10 mouse cellular contexts compared by ENCODE assay signal in genomic region chr15:78833582-78833981, GRCm38 (mm10). TPM values are rescaled to one million over a fixed set of nuclear protein-coding genes. Genes with fewer than 3 reads are reported as not detected.
DNase-seq lines count a peak whose midpoint lies in the region; ATAC-seq and TF ChIP-seq lines count a peak whose summit lies in the region.
"Had no signal": no experiment of that assay in that cellular context is flagged by ENCODE, and none has a peak within 500 bp of the region (broad histone marks: within the 10 kb centered on the region; RNA-seq: fewer than 3 reads in every experiment).

No protein-coding gene starts in this region.

- H3K36me3 ChIP-seq in CH12.LX (replicated peaks in 1 of 2; ENCODE audit: control insufficient read depth in 1 of 2, insufficient read depth in 1 of 2, low read length in 1 of 2) = no peaks in the 10 kb centered on the region
- no peaks in the 10 kb centered on the region for H3K36me3 ChIP-seq in heart, postnatal 0 days (replicated peaks; ENCODE audit: control insufficient read depth, insufficient read depth, low read length)
- no peaks in the 10 kb centered on the region for H3K36me3 ChIP-seq in limb, embryonic 15.5 days

- H3K27ac ChIP-seq in CH12.LX (ENCODE audit: insufficient read depth, low read depth) = no peak overlapping the region
- H3K27ac ChIP-seq in heart, postnatal 0 days (ENCODE audit: low read depth) = peak overlapping the region; percentile 92
- peak overlapping the region; percentile 82 for H3K27ac ChIP-seq in limb, embryonic 15.5 days

- TF ChIP-seq EP300 in CH12.LX (IDR thresholded peaks at IDR 0.05; ENCODE audit: low read length) = no peak
- TF ChIP-seq EP300 in heart, postnatal 0 days (IDR thresholded peaks at IDR 0.05; ENCODE audit: low read depth) = no peak

- H3K4me3 ChIP-seq in CH12.LX (replicated peaks in 1 of 3; ENCODE audit: low read depth in 2 of 3, low read length in 2 of 3, poor library complexity in 1 of 3) = no peak overlapping the region
- no peak overlapping the region for H3K4me3 ChIP-seq in heart, postnatal 0 days (ENCODE audit: low read depth, low read length)
- H3K4me3 ChIP-seq in limb, embryonic 15.5 days = no peak overlapping the region

- H3K9me3 ChIP-seq in CH12.LX (replicated peaks; ENCODE audit: low read length) = peaks cover 8% of the 10 kb centered on the region
- H3K9me3 ChIP-seq in heart, postnatal 0 days (replicated peaks; ENCODE audit: control insufficient read depth, low read length) = no peaks in the 10 kb centered on the region
- no peaks in the 10 kb centered on the region for H3K9me3 ChIP-seq in limb, embryonic 15.5 days

- peaks cover 59% of the 10 kb centered on the region for H3K27me3 ChIP-seq in CH12.LX (replicated peaks)
- no peaks in the 10 kb centered on the region for H3K27me3 ChIP-seq in heart, postnatal 0 days (ENCODE audit: control insufficient read depth, insufficient read depth, low read length)
- H3K27me3 ChIP-seq in limb, embryonic 15.5 days = 0 out of 2 replicates have a peak, but pooled peaks cover 1% of the 10 kb centered on the region

- dilution Hi-C loops in CH12.LX (cut with MboI; ENCODE audit: extremely low pct_ligation_motif_present, extremely low pct_unique_long_range_greater_than_20kb, low sequenced_read_pairs) = loop anchor here (25.0 kb wide), 1 partner anchor 96 kb away; no protein-coding TSS in a partner anchor

- ATAC-seq in heart, postnatal 0 days (ENCODE audit: insufficient read depth, low read depth) = no peak
- no peak for ATAC-seq in limb, embryonic 15.5 days (ENCODE audit: insufficient number of reproducible peaks, low FRiP score, low TSS enrichment, low read depth)

- intact Hi-C loops in left cerebral cortex, postnatal 14 days (cut with DNase I) = no loop called here

- TF ChIP-seq CTCF in CH12.LX (conservative IDR thresholded peaks at IDR 0.05 in 1 of 2, IDR thresholded peaks at IDR 0.05 in 1 of 2; ENCODE audit: low read depth in 2 of 2, low read length in 2 of 2) = no peak
- TF ChIP-seq CTCF in heart, postnatal 0 days (IDR thresholded peaks at IDR 0.05; ENCODE audit: low read depth) = no peak

- no peak for TF ChIP-seq POLR2A in CH12.LX (IDR thresholded peaks at IDR 0.05; ENCODE audit: low read depth, low read length)

- no peak overlapping the region for H3K9ac ChIP-seq in CH12.LX (ENCODE audit: insufficient read depth, low read depth)
- H3K9ac ChIP-seq in heart, postnatal 0 days (replicated peaks; ENCODE audit: low read depth, low read length) = no peak overlapping the region
- H3K9ac ChIP-seq in limb, embryonic 15.5 days = no peak overlapping the region

- TF ChIP-seq RAD21 in CH12.LX (IDR thresholded peaks at IDR 0.05; ENCODE audit: low read depth, low read length) = no peak

- no peaks in the 10 kb centered on the region for H3K79me2 ChIP-seq in CH12.LX (replicated peaks; ENCODE audit: control insufficient read depth, extremely low read depth, insufficient read depth, poor library complexity, severe bottlenecking)

- WGBS in heart, postnatal 0 days = 90% methylated on average over 3 of the region's 3 CpGs
- 87% methylated on average over 3 of the region's 3 CpGs for WGBS in limb, embryonic 15.5 days

- no peak overlapping the region for H3K4me2 ChIP-seq in CH12.LX (ENCODE audit: insufficient read depth, low read depth, poor library complexity, severe bottlenecking)
- no peak overlapping the region for H3K4me2 ChIP-seq in heart, postnatal 0 days (ENCODE audit: low read depth, low read length)
- no peak overlapping the region for H3K4me2 ChIP-seq in limb, embryonic 15.5 days

- in situ Hi-C loops in CH12.LX (cut with MboI; ENCODE audit: low pct_ligation_motif_present, low pct_unique_long_range_greater_than_20kb, low sequenced_read_pairs) = no loop called here

- peak; percentile 8 for DNase-seq in cerebellum, adult 9-11 months
- no peak for DNase-seq in cerebellum, postnatal 14 days
- DNase-seq in CH12.LX (ENCODE audit: extremely low read depth) = peak; percentile 60
- no peak for DNase-seq in heart, postnatal 0 days (ENCODE audit: low spot score)
- DNase-seq in layer of hippocampus, postnatal 36 days = no peak
- DNase-seq in left cerebral cortex, postnatal 14 days (ENCODE audit: low spot score in 2 of 2) = no peak
- DNase-seq in thymus, postnatal 25 days = no peak

- H3K4me1 ChIP-seq in CH12.LX (ENCODE audit: control insufficient read depth in 1 of 2, insufficient read depth in 2 of 2) = no peaks in the 10 kb centered on the region
- H3K4me1 ChIP-seq in heart, postnatal 0 days (ENCODE audit: control insufficient read depth, insufficient read depth) = peaks cover 31% of the 10 kb centered on the region
- peaks cover 59% of the 10 kb centered on the region for H3K4me1 ChIP-seq in limb, embryonic 15.5 days

TF ChIP-seq in CH12.LX, 34 proteins besides CTCF, POLR2A, EP300 and RAD21:
- TF ChIP-seq MXI1 (IDR thresholded peaks at IDR 0.05; ENCODE audit: low read depth, low read length) = no peak
- no peak for TF ChIP-seq NELFE (IDR thresholded peaks at IDR 0.05; ENCODE audit: low read depth, low read length)
- no peak for TF ChIP-seq POLR2AphosphoS2 (IDR thresholded peaks at IDR 0.05; ENCODE audit: low read depth, low read length)
- no peak for TF ChIP-seq SIN3A (IDR thresholded peaks at IDR 0.05; ENCODE audit: low read length)
TF ChIP-seq in CH12.LX: peak in this region for 0.

RNA-seq across cellular contexts. Expression of gene Cdc42ep1, which starts 8.8 kb away (rescaled TPM):
- not detected in 2 replicates for total RNA-seq in CH12.LX (2012; rRNA removed)
- not detected in 2 replicates for total RNA-seq in CH12.LX (2014; rRNA removed)
- polyA plus RNA-seq in CH12.LX (2012; ENCODE audit: insufficient read length, low read depth) = not detected in 2 replicates
- total RNA-seq in heart, postnatal 0 days (2014; rRNA removed; ENCODE audit: low replicate concordance) = 44.7 and 52.5 TPM in 2 replicates
- 27.1 and 27.4 TPM in 2 replicates for polyA plus RNA-seq in heart, postnatal 0 days (2015; fragmentation: Nextera tagmentation; extraction: Ambion mirVana)
- 26.5 and 30.0 TPM in 2 replicates for polyA plus RNA-seq in limb, embryonic 15.5 days (2015; fragmentation: Nextera tagmentation; extraction: Ambion mirVana)
- total RNA-seq in layer of hippocampus, postnatal 36 days (2021) = 10 to 100 TPM; 12.4 to 13.2 TPM
- total RNA-seq in left cerebral cortex, postnatal 14 days (2021) = 10 to 100 TPM in 1 of 2 experiments, 1 to 10 TPM in 1; 6.5 to 11.0 TPM

RNA-seq across cellular contexts. Expression of gene Lgals2, which starts 21.7 kb away (rescaled TPM):
- total RNA-seq in CH12.LX (2012; rRNA removed) (not detected in 2 replicates), CH12.LX (2014; rRNA removed) (not detected in 2 replicates)
- not detected in 2 replicates for polyA plus RNA-seq in CH12.LX (2012; ENCODE audit: insufficient read length, low read depth)
- total RNA-seq in heart, postnatal 0 days (2014; rRNA removed; ENCODE audit: low replicate concordance) = 4.6 TPM in 1 of 2 replicates, not detected in the other
- polyA plus RNA-seq in heart, postnatal 0 days (2015; fragmentation: Nextera tagmentation; extraction: Ambion mirVana) = 0.27 and 0.36 TPM in 2 replicates
- 0.65 and 0.73 TPM in 2 replicates for polyA plus RNA-seq in limb, embryonic 15.5 days (2015; fragmentation: Nextera tagmentation; extraction: Ambion mirVana)
- total RNA-seq in layer of hippocampus, postnatal 36 days (2021) = not detected
- total RNA-seq in left cerebral cortex, postnatal 14 days (2021) = not detected
- polyA plus RNA-seq: embryonic facial prominence, embryonic 11.5 days; neural tube, embryonic 14.5 days had no signal

RNA-seq across cellular contexts. Expression of gene Card10, which starts 30.7 kb away (rescaled TPM):
- total RNA-seq in CH12.LX (2012; rRNA removed) (0.08 TPM in 1 of 2 replicates, not detected in the other), CH12.LX (2014; rRNA removed) (not detected in 2 replicates)
- polyA plus RNA-seq in CH12.LX (2012; ENCODE audit: insufficient read length, low read depth) = not detected in 2 replicates
- total RNA-seq in heart, postnatal 0 days (2014; rRNA removed; ENCODE audit: low replicate concordance) = 2.7 and 6.4 TPM in 2 replicates
- 4.0 and 4.6 TPM in 2 replicates for polyA plus RNA-seq in heart, postnatal 0 days (2015; fragmentation: Nextera tagmentation; extraction: Ambion mirVana)
- 3.4 and 3.8 TPM in 2 replicates for polyA plus RNA-seq in limb, embryonic 15.5 days (2015; fragmentation: Nextera tagmentation; extraction: Ambion mirVana)
- total RNA-seq in layer of hippocampus, postnatal 36 days (2021) = 1 to 10 TPM; 5.1 to 5.8 TPM
- 1 to 10 TPM; 4.0 to 5.1 TPM for total RNA-seq in left cerebral cortex, postnatal 14 days (2021)

RNA-seq across cellular contexts. Expression of gene Gga1, which starts 43.4 kb away (rescaled TPM):
- total RNA-seq in CH12.LX (2012; rRNA removed) (13.7 and 14.1 TPM in 2 replicates), CH12.LX (2014; rRNA removed) (4.6 and 5.7 TPM in 2 replicates)
- polyA plus RNA-seq in CH12.LX (2012; ENCODE audit: insufficient read length, low read depth) = 23.5 and 24.5 TPM in 2 replicates
- total RNA-seq in heart, postnatal 0 days (2014; rRNA removed; ENCODE audit: low replicate concordance) = 32.4 and 40.5 TPM in 2 replicates
- polyA plus RNA-seq in heart, postnatal 0 days (2015; fragmentation: Nextera tagmentation; extraction: Ambion mirVana) = 30.1 and 32.4 TPM in 2 replicates
- polyA plus RNA-seq in limb, embryonic 15.5 days (2015; fragmentation: Nextera tagmentation; extraction: Ambion mirVana) = 53.2 and 54.4 TPM in 2 replicates
- 10 to 100 TPM; 56.2 to 58.6 TPM for total RNA-seq in layer of hippocampus, postnatal 36 days (2021)
- 10 to 100 TPM; 53.7 to 56.3 TPM for total RNA-seq in left cerebral cortex, postnatal 14 days (2021)

Comparison
In these comparisons a context has a peak if more than half of its experiments do, and no peak if none do; other contexts are left out.
1. DNase-seq: peak in cerebellum, adult 9-11 months (single experiment) and CH12.LX (single experiment); none in cerebellum, postnatal 14 days (0 of 2), heart, postnatal 0 days (single experiment), layer of hippocampus, postnatal 36 days (0 of 2), left cerebral cortex, postnatal 14 days (0 of 2) and thymus, postnatal 25 days (single experiment).
2. RNA of gene Cdc42ep1, which starts 8.8 kb away (total RNA-seq): 44.7 to 52.5 TPM in heart, postnatal 0 days, 12.4 to 13.2 TPM in layer of hippocampus, postnatal 36 days and 6.5 to 11.0 TPM in left cerebral cortex, postnatal 14 days; not detected in CH12.LX; every median in the first group is over 4 times any median in the second.